Mouse (Mus musculus): ENCODE data around the gene D430042O09Rik. TPM values are rescaled to one million over a fixed set of nuclear protein-coding genes. Genes with fewer than 3 reads are reported as not detected.
A peak's percentile ranks its signal among the peaks of the same experiment; 100 is the strongest.
"Not testable (repeated sequence)": the region's sequence is repeated elsewhere in the genome, so short reads cannot be mapped to it uniquely, and the experiment has no call there.

The D430042O09Rik gene
- polyA plus RNA-seq (2015; fragmentation: Nextera tagmentation; extraction: Ambion mirVana): 8.1 TPM in 2 replicates

DNA sequence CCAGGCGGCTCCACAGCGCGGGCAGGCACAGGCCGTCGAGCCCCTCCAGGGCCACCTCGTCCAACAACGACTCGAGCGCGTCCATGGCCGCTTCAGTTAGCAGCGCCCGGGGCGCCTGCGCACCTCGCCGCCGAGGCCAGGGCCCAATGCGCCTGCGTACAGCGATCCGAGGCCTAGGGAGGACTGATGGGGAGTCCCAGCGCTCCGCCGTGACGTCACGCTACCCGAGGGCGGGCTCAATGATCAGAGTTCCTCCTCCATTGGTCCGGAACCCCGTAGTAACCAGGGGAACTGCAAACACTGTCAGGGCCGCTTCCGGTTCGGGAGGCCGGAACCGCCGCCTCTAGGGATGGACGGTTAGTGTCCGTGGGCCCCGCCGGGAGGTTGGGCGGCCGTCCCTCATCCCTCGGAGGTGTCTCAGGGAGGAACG lies at the start of gene D430042O09Rik, which contains the start of gene Gtf3c1:
Gene D430042O09Rik (plus strand): TSS at position 296 of the 430 bp plus-strand sequence.
Gene Gtf3c1 (minus strand): TSS at position 188 of the 430 bp plus-strand sequence.
- Histone ChIP-seq H3K4me3 (peak within 1 kb of the TSS; percentile 91), H3K4me2 (peak within 1 kb of the TSS; percentile 74), H3K27ac (peak within 1 kb of the TSS; percentile 86), H3K9me3 (replicated peaks) (no peaks in the 10 kb centered on the region), H3K27me3 (no peaks in the 10 kb centered on the region), H3K36me3 (ENCODE audit: poor library complexity, severe bottlenecking) (peaks cover 17% of the 10 kb centered on the region), H3K4me1 (peaks cover 37% of the 10 kb centered on the region), H3K9ac (peak within 1 kb of the TSS; percentile 95)
- 0% methylated on average over 45 of the region's 45 CpGs for whole genome bisulfite sequencing
- peak; percentile 99 for ATAC-seq

DNA sequence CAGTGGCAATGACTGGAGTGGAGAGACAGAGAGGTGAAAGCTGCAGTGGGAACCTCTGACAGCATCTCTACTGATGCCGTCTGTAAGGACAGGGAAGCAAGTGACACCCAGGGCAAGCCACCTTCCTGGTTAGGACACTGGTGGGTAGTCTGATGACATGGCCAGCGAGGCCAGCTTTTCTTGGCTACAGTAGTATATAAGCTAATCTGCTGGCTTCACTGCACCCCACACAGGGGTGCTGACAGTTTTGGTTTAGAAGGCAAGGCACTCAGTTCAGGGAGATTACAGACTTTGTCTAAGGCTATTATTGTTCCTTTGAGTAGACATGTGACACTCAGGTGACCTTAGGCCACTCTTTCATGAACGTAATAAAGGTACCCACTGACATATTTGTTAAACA lies 44.0 kb upstream of the D430042O09Rik start:
- H3K4me2 ChIP-seq: no peak overlapping the region
- no peak overlapping the region for H3K9ac ChIP-seq
- no peak overlapping the region for H3K27ac ChIP-seq
- WGBS: 93% methylated on average over 3 of the region's 3 CpGs
- H3K9me3 ChIP-seq (replicated peaks): no peaks in the 10 kb centered on the region
- no peaks in the 10 kb centered on the region for H3K27me3 ChIP-seq
- no peaks in the 10 kb centered on the region for H3K4me1 ChIP-seq
- peaks cover 97% of the 10 kb centered on the region for H3K36me3 ChIP-seq (ENCODE audit: poor library complexity, severe bottlenecking)
- H3K4me3 ChIP-seq: no peak overlapping the region
- ATAC-seq: no peak

DNA sequence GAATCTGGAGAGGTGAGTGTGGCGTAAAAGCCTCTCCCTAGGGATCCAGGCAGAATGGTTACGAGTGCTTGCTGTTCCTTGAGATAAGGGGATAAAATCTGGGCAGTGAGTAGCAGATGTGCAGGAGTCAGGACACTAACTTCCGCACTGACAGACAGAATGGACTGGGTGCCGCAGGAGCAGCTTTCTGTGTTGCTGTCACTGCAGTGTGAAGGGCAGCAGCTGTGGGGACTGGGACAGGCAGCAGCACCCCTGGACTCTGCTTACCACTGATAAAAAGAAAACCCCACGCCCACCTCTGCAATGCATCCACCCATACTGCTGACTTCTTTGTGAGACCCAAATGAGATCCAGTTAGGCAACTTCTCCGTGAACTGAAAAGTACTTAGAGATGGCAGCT lies 36.8 kb upstream of the D430042O09Rik start:
- Histone ChIP-seq H3K4me3 (no peak overlapping the region), H3K4me1 (no peaks in the 10 kb centered on the region), H3K9me3 (replicated peaks) (no peaks in the 10 kb centered on the region), H3K36me3 (ENCODE audit: poor library complexity, severe bottlenecking) (peaks cover 99% of the 10 kb centered on the region), H3K27ac (no peak overlapping the region), H3K9ac (no peak overlapping the region), H3K27me3 (no peaks in the 10 kb centered on the region), H3K4me2 (no peak overlapping the region)
- no peak for ATAC-seq
- 93% methylated on average over 6 of the region's 6 CpGs for WGBS

DNA sequence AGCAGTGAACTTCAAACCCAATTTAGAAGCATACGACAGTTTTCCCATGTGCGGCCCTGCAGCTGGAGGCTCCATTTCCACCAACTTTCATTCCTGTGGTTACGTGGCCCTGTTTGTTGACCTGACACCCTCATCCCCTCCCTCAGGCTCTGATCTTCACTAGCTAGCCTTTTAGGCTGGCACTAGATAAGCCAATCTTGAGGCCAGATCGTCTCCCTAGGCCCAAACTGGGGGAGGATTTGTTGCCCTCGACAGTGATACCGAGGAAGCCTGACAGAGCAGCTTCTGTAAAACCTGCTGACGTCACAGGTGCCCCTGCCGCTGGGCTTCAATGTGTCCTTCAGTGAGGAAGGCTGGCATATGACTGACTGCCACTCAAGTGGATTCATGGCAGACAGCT lies 36.3 kb upstream of the D430042O09Rik start:
- Histone ChIP-seq H3K4me1 (no peaks in the 10 kb centered on the region), H3K36me3 (ENCODE audit: poor library complexity, severe bottlenecking) (peaks cover 99% of the 10 kb centered on the region), H3K9me3 (replicated peaks) (no peaks in the 10 kb centered on the region), H3K4me2 (no peak overlapping the region), H3K4me3 (no peak overlapping the region), H3K27me3 (no peaks in the 10 kb centered on the region), H3K27ac (no peak overlapping the region), H3K9ac (no peak overlapping the region)
- 93% methylated on average over 8 of the region's 8 CpGs for WGBS
- ATAC-seq: no peak

DNA sequence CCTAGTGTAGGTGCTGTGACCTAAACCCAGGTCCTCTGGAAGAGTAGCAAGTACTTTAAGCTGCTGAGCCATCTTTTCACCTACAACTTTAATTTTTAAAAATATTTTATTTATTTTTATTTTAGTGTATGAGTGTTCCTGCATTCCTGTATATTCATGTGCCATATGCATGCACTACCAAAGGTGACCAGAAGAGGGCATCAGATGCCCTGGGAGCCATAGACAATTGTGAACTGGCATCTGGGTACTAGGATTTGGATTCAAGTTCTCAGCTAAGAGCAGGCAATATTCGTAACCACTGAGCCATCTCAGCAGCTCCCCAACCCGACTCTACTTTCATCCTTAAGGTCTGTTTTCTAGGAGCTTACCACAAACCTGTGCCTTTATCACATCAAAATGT lies 32.8 kb upstream of the D430042O09Rik start:
- H3K9me3 ChIP-seq (replicated peaks): no peaks in the 10 kb centered on the region
- ATAC-seq: no peak
- no peak overlapping the region for H3K4me3 ChIP-seq
- peaks cover 99% of the 10 kb centered on the region for H3K36me3 ChIP-seq (ENCODE audit: poor library complexity, severe bottlenecking)
- 91% methylated on average over 2 of the region's 2 CpGs for WGBS
- H3K27ac ChIP-seq: no peak overlapping the region
- H3K27me3 ChIP-seq: no peaks in the 10 kb centered on the region
- no peaks in the 10 kb centered on the region for H3K4me1 ChIP-seq
- H3K4me2 ChIP-seq: no peak overlapping the region
- no peak overlapping the region for H3K9ac ChIP-seq

DNA sequence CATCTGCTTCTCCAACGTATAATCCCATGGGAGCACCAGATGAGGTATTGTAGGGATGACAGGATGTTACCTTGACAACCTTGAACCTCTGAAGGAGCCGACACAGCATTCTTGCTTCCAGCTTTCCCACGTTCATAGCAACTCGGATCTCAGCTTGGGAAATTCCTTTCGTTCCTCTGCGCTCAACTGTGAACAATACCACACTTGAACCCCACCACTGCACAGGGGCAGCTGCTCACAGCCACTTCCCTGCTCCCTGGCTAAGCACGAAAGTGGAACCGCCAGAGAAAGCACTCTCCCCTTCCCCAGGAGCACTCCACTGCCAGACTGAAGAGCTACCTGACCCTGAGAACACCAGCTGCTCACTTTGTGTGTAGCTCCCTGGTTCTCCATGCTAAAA lies 28.9 kb upstream of the D430042O09Rik start:
- ATAC-seq: no peak
- Histone ChIP-seq H3K27me3 (no peaks in the 10 kb centered on the region), H3K4me3 (no peak overlapping the region), H3K9me3 (replicated peaks) (no peaks in the 10 kb centered on the region), H3K4me1 (no peaks in the 10 kb centered on the region), H3K27ac (no peak overlapping the region), H3K36me3 (ENCODE audit: poor library complexity, severe bottlenecking) (peaks cover 94% of the 10 kb centered on the region), H3K4me2 (no peak overlapping the region), H3K9ac (no peak overlapping the region)
- 67% methylated on average over 8 of the region's 8 CpGs for WGBS

DNA sequence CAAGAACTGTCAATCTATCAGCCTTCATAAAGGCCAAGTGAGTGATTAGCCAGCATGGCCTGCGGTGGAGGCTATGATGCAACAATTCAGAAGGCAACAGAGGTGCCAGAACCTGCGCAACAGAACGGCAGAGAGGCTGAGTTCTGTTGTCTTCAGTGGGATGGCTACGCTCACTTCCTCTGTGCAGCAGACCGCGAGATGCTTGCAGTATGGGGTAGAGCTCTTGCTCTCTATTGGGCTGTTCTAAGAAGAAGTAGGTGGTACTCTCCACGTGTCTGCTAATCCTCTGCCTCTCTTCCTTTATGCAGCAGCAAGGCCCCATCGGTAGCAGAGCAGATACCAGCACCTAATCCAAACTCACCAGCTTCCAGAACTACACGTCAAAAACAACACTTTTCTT lies 27.8 kb upstream of the D430042O09Rik start:
- no peaks in the 10 kb centered on the region for H3K27me3 ChIP-seq
- H3K27ac ChIP-seq: no peak overlapping the region
- H3K4me3 ChIP-seq: no peak overlapping the region
- 75% methylated on average over 9 of the region's 9 CpGs for WGBS
- no peaks in the 10 kb centered on the region for H3K9me3 ChIP-seq (replicated peaks)
- H3K9ac ChIP-seq: no peak overlapping the region
- H3K36me3 ChIP-seq (ENCODE audit: poor library complexity, severe bottlenecking): peaks cover 88% of the 10 kb centered on the region
- no peak for ATAC-seq
- H3K4me2 ChIP-seq: no peak overlapping the region
- no peaks in the 10 kb centered on the region for H3K4me1 ChIP-seq

DNA sequence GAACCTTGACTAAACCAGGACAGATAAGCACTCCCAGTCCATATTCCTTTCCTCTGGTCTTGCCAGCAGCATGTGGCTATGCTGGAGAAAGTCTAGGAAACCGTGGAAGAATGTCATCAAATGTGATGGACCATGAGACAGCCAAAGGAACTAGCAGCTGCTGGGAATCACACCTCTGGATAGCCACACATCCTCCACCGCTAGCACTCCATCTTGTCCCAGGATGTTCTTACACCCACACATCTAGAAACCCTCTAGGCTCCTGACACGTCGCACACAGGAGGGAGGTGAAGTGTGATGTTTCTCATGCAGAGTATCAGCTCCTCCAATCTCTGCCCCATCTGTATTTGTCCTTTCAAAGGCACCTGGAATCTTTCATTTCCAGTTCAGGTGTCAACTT lies 17.2 kb upstream of the D430042O09Rik start:
- Histone ChIP-seq H3K4me3 (no peak overlapping the region), H3K4me1 (no peaks in the 10 kb centered on the region), H3K27ac (no peak overlapping the region), H3K36me3 (ENCODE audit: poor library complexity, severe bottlenecking) (peaks cover 92% of the 10 kb centered on the region), H3K9ac (no peak overlapping the region), H3K27me3 (no peaks in the 10 kb centered on the region), H3K9me3 (replicated peaks) (no peaks in the 10 kb centered on the region), H3K4me2 (no peak overlapping the region)
- 93% methylated on average over 4 of the region's 4 CpGs for WGBS
- no peak for ATAC-seq

DNA sequence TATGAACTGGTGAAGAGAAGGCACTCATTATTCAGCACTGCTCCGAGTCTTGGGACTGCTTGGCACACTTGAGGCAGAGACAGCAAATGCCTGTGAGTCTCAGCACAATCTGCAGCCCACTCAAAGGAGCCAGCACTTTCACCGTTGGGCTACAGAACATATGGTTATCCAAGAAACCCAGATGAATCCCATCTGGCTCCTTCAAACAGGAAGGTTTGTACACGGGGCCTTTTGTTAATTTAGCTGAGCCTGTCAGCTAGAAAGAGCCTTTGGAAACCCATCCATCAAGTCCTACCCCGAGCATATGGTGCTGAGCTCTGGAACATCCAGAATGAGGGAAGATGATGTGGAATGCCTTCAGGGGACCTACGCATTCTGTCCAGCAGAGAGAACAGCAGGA lies 13.6 kb upstream of the D430042O09Rik start:
- Histone ChIP-seq H3K4me1 (no peaks in the 10 kb centered on the region), H3K36me3 (ENCODE audit: poor library complexity, severe bottlenecking) (peaks cover 100% of the 10 kb centered on the region), H3K9ac (no peak overlapping the region), H3K4me2 (no peak overlapping the region), H3K9me3 (replicated peaks) (peaks cover 4% of the 10 kb centered on the region), H3K27ac (no peak overlapping the region; the same call in 1 of the 2 replicates), H3K27me3 (no peaks in the 10 kb centered on the region), H3K4me3 (no peak overlapping the region)
- WGBS: 76% methylated on average over 5 of the region's 5 CpGs
- peak; percentile 58; the same call in 1 of the 2 replicates for ATAC-seq

DNA sequence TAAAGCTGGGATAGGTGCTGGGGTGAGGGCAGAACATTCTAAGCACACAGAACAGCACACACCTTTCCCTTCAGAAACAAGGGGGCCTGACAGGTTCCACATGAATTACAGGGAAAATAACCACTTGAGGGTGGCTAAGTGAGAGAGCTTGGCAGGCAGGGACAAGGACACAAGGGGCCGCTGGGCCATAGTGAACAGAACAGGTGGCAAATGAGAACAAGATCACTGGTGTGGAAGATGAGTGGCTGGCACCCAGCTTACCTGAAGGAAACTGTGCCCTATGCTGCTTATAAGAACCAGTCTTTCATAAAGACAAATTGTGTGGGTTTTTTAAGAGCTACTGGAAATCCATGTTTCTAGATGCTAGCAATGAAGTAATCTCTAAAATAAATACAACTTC lies 4.9 kb upstream of the D430042O09Rik start:
- H3K4me3 ChIP-seq: no peak overlapping the region
- no peaks in the 10 kb centered on the region for H3K27me3 ChIP-seq
- peaks cover 9% of the 10 kb centered on the region for H3K9me3 ChIP-seq (replicated peaks)
- H3K36me3 ChIP-seq (ENCODE audit: poor library complexity, severe bottlenecking): peaks cover 65% of the 10 kb centered on the region
- H3K4me1 ChIP-seq: peaks cover 28% of the 10 kb centered on the region
- no peak overlapping the region for H3K4me2 ChIP-seq
- H3K27ac ChIP-seq: no peak overlapping the region
- H3K9ac ChIP-seq: no peak overlapping the region
- no peak for ATAC-seq
- 96% methylated on average over 1 of the region's 1 CpGs for WGBS

DNA sequence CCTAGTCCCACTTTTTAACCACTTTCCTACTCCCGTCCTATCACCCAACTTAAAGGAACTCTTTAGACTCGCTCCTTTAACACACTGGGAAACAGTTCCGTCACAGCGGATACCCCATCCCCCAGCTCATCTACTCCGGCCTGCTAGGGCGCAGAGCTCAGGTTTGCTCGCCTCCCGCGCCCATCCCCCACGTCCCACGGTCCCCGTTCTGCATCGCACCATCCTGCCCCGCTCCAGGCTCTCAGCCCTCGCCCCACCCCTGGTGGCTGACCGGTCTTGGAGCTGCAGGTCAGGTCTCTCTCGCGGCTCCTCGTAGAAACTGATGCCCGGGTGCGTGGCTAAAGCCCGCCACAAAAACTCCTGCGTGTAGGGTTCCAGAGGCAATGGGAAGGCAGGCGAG lies 502 bp upstream of the D430042O09Rik start:
- Histone ChIP-seq H3K36me3 (ENCODE audit: poor library complexity, severe bottlenecking) (peaks cover 21% of the 10 kb centered on the region), H3K9ac (peak overlapping the region; percentile 93), H3K4me2 (peak overlapping the region; percentile 74), H3K4me1 (peaks cover 37% of the 10 kb centered on the region), H3K27ac (peak overlapping the region; percentile 86), H3K9me3 (replicated peaks) (no peaks in the 10 kb centered on the region), H3K4me3 (peak overlapping the region; percentile 91), H3K27me3 (no peaks in the 10 kb centered on the region)
- WGBS: under 1% methylated on average over 24 of the region's 24 CpGs
- peak; percentile 80 for ATAC-seq

DNA sequence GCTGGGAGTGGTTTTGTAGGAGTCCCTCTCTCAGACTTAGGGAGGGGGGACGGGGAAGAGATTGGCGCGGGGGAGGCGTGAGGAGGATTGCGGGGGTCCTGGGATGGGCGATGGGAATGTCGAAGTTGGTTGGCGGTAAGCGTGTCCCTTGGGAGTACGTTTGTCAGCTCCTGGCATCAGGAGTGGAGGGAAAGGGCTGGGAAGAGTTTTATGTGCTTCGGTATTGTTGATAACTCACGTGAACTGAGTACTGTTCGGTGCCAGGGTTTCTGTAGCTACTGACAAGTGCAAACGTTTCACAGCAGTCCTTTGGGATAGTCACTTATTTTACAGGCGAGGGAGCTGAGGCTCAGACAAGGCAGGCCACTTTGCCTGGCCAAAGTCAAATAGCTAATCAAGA lies 412 bp downstream of the D430042O09Rik start:
- H3K4me2 ChIP-seq: peak overlapping the region; percentile 74
- no peaks in the 10 kb centered on the region for H3K9me3 ChIP-seq (replicated peaks)
- WGBS: 1% methylated on average over 15 of the region's 15 CpGs
- peaks cover 37% of the 10 kb centered on the region for H3K4me1 ChIP-seq
- H3K27ac ChIP-seq: no peak overlapping the region; the same call in 1 of the 2 replicates
- H3K27me3 ChIP-seq: no peaks in the 10 kb centered on the region
- ATAC-seq: no peak
- peaks cover 12% of the 10 kb centered on the region for H3K36me3 ChIP-seq (ENCODE audit: poor library complexity, severe bottlenecking)
- H3K9ac ChIP-seq: peak overlapping the region; percentile 95
- H3K4me3 ChIP-seq: peak overlapping the region; percentile 91

DNA sequence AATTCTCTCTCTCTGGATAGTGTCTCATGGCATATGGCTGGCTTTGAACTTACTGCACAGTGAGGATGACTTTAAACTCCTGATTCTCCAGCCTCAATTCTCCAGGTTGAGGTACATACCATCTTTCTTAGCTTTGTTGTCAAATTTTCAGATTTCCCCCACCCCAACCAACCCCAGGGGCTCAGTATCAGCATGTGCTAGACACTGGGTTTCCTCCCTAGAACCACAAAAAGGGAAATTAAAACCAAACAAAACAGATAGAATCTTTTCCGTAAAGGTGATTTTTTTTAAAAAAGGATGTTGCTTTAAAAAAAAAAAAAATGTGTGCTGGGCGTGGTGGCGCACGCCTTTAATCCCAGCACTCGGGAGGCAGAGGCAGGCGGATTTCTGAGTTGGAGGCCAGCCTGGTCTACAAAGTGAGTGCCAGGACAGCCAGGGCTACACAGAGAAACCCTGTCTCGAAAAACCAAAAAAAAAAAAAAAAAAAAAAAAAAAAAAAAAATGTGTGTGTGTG lies 5.9 kb downstream of the D430042O09Rik start:
- not testable (repeated sequence) for H3K9me3 ChIP-seq (replicated peaks); H3K36me3 ChIP-seq (ENCODE audit: poor library complexity, severe bottlenecking); H3K4me2 ChIP-seq; H3K9ac ChIP-seq; ATAC-seq; H3K27ac ChIP-seq; H3K27me3 ChIP-seq; H3K4me1 ChIP-seq; H3K4me3 ChIP-seq
- WGBS: 97% methylated on average over 6 of the region's 7 CpGs
